Mouse (Mus musculus) midbrain, postnatal 0 days (tissue): ENCODE measurements around the gene Nxn. TPM values are rescaled to one million over a fixed set of nuclear protein-coding genes. Genes with fewer than 3 reads are reported as not detected.

Experiments used
- ATAC-seq: fragments of 200-750 bp; cut with Nextera tagmentation; 2 replicates; pipeline ENCODE4 v1.8.0; 2017; ENCODE audit warnings: moderate number of reproducible peaks, mild to moderate bottlenecking, moderate TSS enrichment, moderate library complexity; ENCODE audit not compliant: low FRiP score
- DNase-seq: peaks from one replicate; pipeline ENCODE4 v3.0.0-alpha.2; 2015; ENCODE audit warnings: low spot score
- H3K27ac ChIP-seq: fragments of 300-500 bp; sonication (generic); 2 replicates; pipeline ENCODE4 v1.5.1; 2014; ENCODE audit warnings: low read depth, mild to moderate bottlenecking, low read length, mixed read lengths
- H3K27me3 ChIP-seq: fragments of 300-500 bp; sonication (generic); 2 replicates; pipeline ENCODE4 v1.6.1; 2014; ENCODE audit warnings: low read length, control low read depth, mixed read lengths; ENCODE audit not compliant: insufficient read depth
- H3K36me3 ChIP-seq: fragments of 300-500 bp; sonication (generic); 2 replicates; pipeline ENCODE4 v1.6.1; 2014; ENCODE audit warnings: low read length, control low read depth, mixed read lengths; ENCODE audit not compliant: insufficient read depth
- H3K4me1 ChIP-seq: fragments of 300-500 bp; sonication (generic); 2 replicates; pipeline ENCODE4 v1.6.1; 2014; ENCODE audit warnings: mild to moderate bottlenecking, control low read depth, antibody characterized with exemption, low read length, mixed read lengths; ENCODE audit not compliant: insufficient read depth
- H3K4me2 ChIP-seq: fragments of 300-500 bp; sonication (generic); 2 replicates; pipeline ENCODE4 v1.6.1; 2014; ENCODE audit warnings: low read depth, mild to moderate bottlenecking, low read length, mixed read lengths; ENCODE audit not compliant: poor library complexity, severe bottlenecking
- H3K4me3 ChIP-seq: fragments of 300-500 bp; sonication (generic); 2 replicates; pipeline ENCODE4 v1.5.1; 2014; ENCODE audit warnings: low read depth, mild to moderate bottlenecking, low read length, moderate library complexity
- H3K9ac ChIP-seq: fragments of 300-500 bp; sonication (generic); replicated peaks from 2 replicates; pipeline ENCODE4 v1.6.1; 2014; ENCODE audit warnings: mild to moderate bottlenecking, low read length, moderate library complexity, mixed read lengths; ENCODE audit not compliant: poor library complexity, severe bottlenecking
- H3K9me3 ChIP-seq: fragments of 300-500 bp; sonication (generic); 2 replicates; pipeline ENCODE4 v1.6.1; 2016; ENCODE audit warnings: low read length, control low read depth
- CTCF ChIP-seq: IDR thresholded peaks from 2 replicates; pipeline ENCODE4 v1.5.1; 2016; ENCODE audit warnings: antibody characterized with exemption, mild to moderate bottlenecking
- WGBS: fragments of 180-500 bp; shearing (Covaris S2); extraction: QIAGEN DNeasy Blood & Tissue Kit; methylation state at CpG from one replicate; pipeline ENCODE4 v1.1.7; 2014; 5-methylcytosine and 5-hydroxymethylcytosine counted together
- polyA plus RNA-seq: library from polyadenylated mRNA; unstranded; fragments of >200 nt; fragmentation: Nextera tagmentation; extraction: Ambion mirVana; gene quantifications from 2 replicates; pipeline ENCODE4 v1.2.1, GENCODE M21; 2015
- total RNA-seq: library from RNA; depleted of rRNA; stranded (reverse); fragments of >200 nt; gene quantifications from 2 replicates; pipeline ENCODE4 v1.2.3, GENCODE M21; 2014

Nxn gene
- total and polyA plus RNA-seq, 2 experiments from 2014 or later, result 15.2 to 32.2 TPM

GRCm38 (mm10) chr11:76349833-76350232, 49.1 kb downstream of the Nxn start:
- Histone ChIP-seq H3K27ac (no peak overlapping the region), H3K4me1 (no peaks in the 10 kb centered on the region; the same call in 1 of the 2 replicates)
- WGBS, result 66% methylated on average over 5 of the region's 5 CpGs

GRCm38 (mm10) chr11:76347589-76347988, 51.4 kb downstream of the Nxn start:
- Histone ChIP-seq H3K4me3 (no peak overlapping the region), H3K27ac (no peak overlapping the region), H3K4me2 (no peak overlapping the region), H3K4me1 (no peaks in the 10 kb centered on the region; the same call in 1 of the 2 replicates), H3K9me3 (no peaks in the 10 kb centered on the region), H3K36me3 (no peaks in the 10 kb centered on the region), H3K27me3 (no peaks in the 10 kb centered on the region), H3K9ac (no peak overlapping the region)
- DNase-seq (no peak), ATAC-seq (no peak)
- no peak for TF ChIP-seq CTCF
- WGBS, result 57% methylated on average over 4 of the region's 4 CpGs

More at GRCm38 (mm10) chr11:76349833-76350232, 49.1 kb downstream of the Nxn start:
- Histone ChIP-seq H3K9me3 (no peaks in the 10 kb centered on the region), H3K4me2 (no peak overlapping the region), H3K9ac (no peak overlapping the region), H3K4me3 (no peak overlapping the region), H3K36me3 (no peaks in the 10 kb centered on the region), H3K27me3 (no peaks in the 10 kb centered on the region)
- DNase-seq, result no peak
- no peak for TF ChIP-seq CTCF
- no peak for ATAC-seq

- Histone ChIP-seq H3K4me1 (0 out of 2 replicates have a peak, but pooled peaks cover 3% of the 10 kb centered on the region), H3K4me2 (no peak overlapping the region), H3K27me3 (no peaks in the 10 kb centered on the region), H3K9ac (no peak overlapping the region), H3K36me3 (no peaks in the 10 kb centered on the region), H3K4me3 (no peak overlapping the region), H3K9me3 (no peaks in the 10 kb centered on the region), H3K27ac (no peak overlapping the region)
- ATAC-seq, result no peak
- no peak for TF ChIP-seq CTCF
- 58% methylated on average over 9 of the region's 9 CpGs for WGBS
- no peak for DNase-seq
These were observed 55.9 kb downstream of the Nxn start for GRCm38 (mm10) chr11:76343031-76343430.

- Histone ChIP-seq H3K4me2 (no peak overlapping the region), H3K27ac (no peak overlapping the region), H3K9ac (no peak overlapping the region), H3K36me3 (no peaks in the 10 kb centered on the region), H3K4me1 (0 out of 2 replicates have a peak, but pooled peaks cover 3% of the 10 kb centered on the region), H3K9me3 (no peaks in the 10 kb centered on the region), H3K4me3 (no peak overlapping the region), H3K27me3 (no peaks in the 10 kb centered on the region)
- no peak for ATAC-seq
- 80% methylated on average over 14 of the region's 14 CpGs for WGBS
- no peak for TF ChIP-seq CTCF
- no peak for DNase-seq
These were observed 56.9 kb downstream of the Nxn start for GRCm38 (mm10) chr11:76341884-76342645.

- Histone ChIP-seq H3K9ac (no peak overlapping the region), H3K4me1 (0 out of 2 replicates have a peak, but pooled peaks cover 3% of the 10 kb centered on the region), H3K9me3 (no peaks in the 10 kb centered on the region), H3K4me3 (no peak overlapping the region), H3K36me3 (no peaks in the 10 kb centered on the region), H3K27me3 (no peaks in the 10 kb centered on the region), H3K4me2 (0 out of 2 replicates have a peak overlapping the region, but pooled peaks have one; percentile 4), H3K27ac (no peak overlapping the region)
- TF ChIP-seq CTCF, result no peak
- WGBS, result 40% methylated on average over 14 of the region's 14 CpGs
- no peak for ATAC-seq
- no peak for DNase-seq
These were observed 57.8 kb downstream of the Nxn start for GRCm38 (mm10) chr11:76341163-76341562.

GRCm38 (mm10) chr11:76339830-76340229, 59.1 kb downstream of the Nxn start:
- Histone ChIP-seq H3K27ac (no peak overlapping the region), H3K36me3 (no peaks in the 10 kb centered on the region), H3K9ac (no peak overlapping the region), H3K4me3 (no peak overlapping the region), H3K27me3 (no peaks in the 10 kb centered on the region), H3K4me2 (no peak overlapping the region), H3K4me1 (0 out of 2 replicates have a peak, but pooled peaks cover 3% of the 10 kb centered on the region), H3K9me3 (no peaks in the 10 kb centered on the region)
- 80% methylated on average over 5 of the region's 5 CpGs for WGBS
- no peak for TF ChIP-seq CTCF
- no peak for DNase-seq
- no peak for ATAC-seq
